Mouse (Mus musculus) CH12.LX (cell line): ENCODE measurements around the gene Pde11a.

Source experiments
- CTCF ChIP-seq, 2 experiments: IDR thresholded peaks in 1 of 2; conservative IDR thresholded peaks in 1 of 2; 2 replicates each; pipeline ENCODE4 v1.5.1; 2011 to 2012; ENCODE audit warnings: low read depth in 2 of 2, low read length in 2 of 2, improper control_type of control experiment in 1 of 2, inconsistent platforms in 1 of 2, mild to moderate bottlenecking in 1 of 2, moderate library complexity in 1 of 2
- E2F4 ChIP-seq: IDR thresholded peaks from 2 replicates; pipeline ENCODE4 v1.6.1; 2011; ENCODE audit warnings: low read depth, low read length, improper control_type of control experiment; ENCODE audit not compliant: insufficient replicate concordance
- EP300 ChIP-seq: IDR thresholded peaks from 2 replicates; pipeline ENCODE4 v1.6.1; 2011; ENCODE audit warnings: low read length, improper control_type of control experiment
- MAX ChIP-seq: IDR thresholded peaks from 2 replicates; pipeline ENCODE4 v1.6.1; 2011; ENCODE audit warnings: low read length, improper control_type of control experiment
- MYC ChIP-seq: IDR thresholded peaks from 2 replicates; pipeline ENCODE4 v1.6.1; 2011; ENCODE audit warnings: low read depth, mild to moderate bottlenecking, improper control_type of control experiment, low read length
- RCOR1 ChIP-seq: conservative IDR thresholded peaks from 2 replicates; pipeline ENCODE4 v1.6.1; 2012; ENCODE audit warnings: low read depth, mild to moderate bottlenecking, inconsistent platforms, low read length, improper control_type of control experiment
- ZC3H11A ChIP-seq: IDR thresholded peaks from 2 replicates; pipeline ENCODE4 v1.6.1; 2012; ENCODE audit warnings: low read depth, mild to moderate bottlenecking, inconsistent platforms, low read length, improper control_type of control experiment
- ZMIZ1 ChIP-seq: IDR thresholded peaks from 2 replicates; pipeline ENCODE4 v1.6.1; 2012; ENCODE audit warnings: low read depth, mild to moderate bottlenecking, inconsistent platforms, low read length, improper control_type of control experiment

DNA sequence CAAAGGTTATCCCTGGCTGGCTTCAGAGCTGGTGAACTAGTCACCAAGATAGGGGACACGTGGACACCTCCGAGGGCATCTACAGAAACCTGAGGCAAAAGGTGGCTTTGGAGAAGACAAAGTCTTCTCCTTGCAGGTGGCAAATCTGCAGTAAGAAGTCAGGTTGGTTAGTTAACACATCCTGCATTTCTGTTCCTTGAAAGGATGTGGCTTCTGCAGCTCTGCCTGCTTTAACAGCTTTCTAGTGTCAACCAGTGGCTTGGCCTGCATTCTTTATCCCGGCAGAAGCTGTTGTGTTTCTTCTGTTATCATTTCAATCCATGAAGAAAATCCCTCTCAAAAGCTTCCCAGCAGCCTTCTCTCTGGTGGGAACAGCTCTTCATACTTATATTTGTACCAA lies 100.1 kb downstream of the Pde11a start:
- TF ChIP-seq E2F4 = no peak
- TF ChIP-seq ZC3H11A = no peak
- no peak for TF ChIP-seq MYC
- TF ChIP-seq CTCF (conservative IDR thresholded peaks at IDR 0.05 in 1 of 2, IDR thresholded peaks at IDR 0.05 in 1 of 2; ENCODE audit: low read depth in 2 of 2, low read length in 2 of 2) = no peak
- TF ChIP-seq MAX = no peak
- TF ChIP-seq EP300 = no peak
- TF ChIP-seq RCOR1 = no peak
- no peak for TF ChIP-seq ZMIZ1
